Mouse (Mus musculus) heart, postnatal 4 days (tissue): ENCODE results near the gene Recql5. TPM values are rescaled to one million over a fixed set of nuclear protein-coding genes. Genes with fewer than 3 reads are reported as not detected.
A peak's percentile ranks its signal among the peaks of the same experiment; 100 is the strongest.

Source experiments
- DNase-seq: peaks from one replicate; pipeline ENCODE4 v3.0.0; 2021
- total RNA-seq, 2 experiments: library from RNA; stranded (reverse); gene quantifications; 2 replicates each; pipeline ENCODE4 v1.2.3; 2021

Gene Recql5
- total RNA-seq: 1 to 10 TPM; 8.0 to 10.0 TPM

DNA sequence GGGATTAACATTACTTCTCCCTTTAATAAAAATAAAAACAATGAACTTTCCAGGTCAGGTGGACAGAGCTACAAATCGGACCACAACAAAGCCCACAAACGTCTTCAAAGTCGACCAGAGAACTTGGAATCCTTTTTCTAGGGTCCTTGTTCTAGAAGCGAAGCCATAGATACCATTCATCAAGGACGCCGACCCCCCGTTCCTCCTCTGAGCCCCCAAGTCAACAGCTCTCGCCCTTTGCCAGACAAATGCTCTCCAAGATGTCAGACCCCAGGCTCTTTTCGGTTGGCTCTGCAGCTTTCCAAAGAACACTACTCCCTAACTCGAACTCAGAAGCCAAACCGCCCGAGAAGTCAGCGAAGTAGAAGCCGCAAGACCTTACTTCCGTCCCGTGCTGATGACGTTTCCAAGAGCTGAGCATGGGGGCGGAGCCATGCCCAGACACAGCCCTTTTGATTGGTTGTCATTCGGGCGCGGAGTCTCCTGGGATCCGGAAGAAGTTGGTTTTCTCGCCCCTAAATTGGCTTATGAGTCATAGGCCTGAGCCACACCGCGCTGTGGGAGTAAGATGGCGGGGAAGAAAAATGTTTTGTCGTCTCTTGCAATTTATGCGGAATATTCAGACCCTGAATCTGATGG, at the start of gene Recql5, which contains the start of gene Sap30bp:
Recql5 (minus strand) TSS at position 370 of the 639 bp plus-strand sequence.
Sap30bp (plus strand) TSS at position 175 of the 639 bp plus-strand sequence.
- peak; percentile 98 for DNase-seq

GRCm38 (mm10) chr11:115982472-115982871, 49.2 kb upstream of the Recql5 start:
- no peak for DNase-seq

DNA sequence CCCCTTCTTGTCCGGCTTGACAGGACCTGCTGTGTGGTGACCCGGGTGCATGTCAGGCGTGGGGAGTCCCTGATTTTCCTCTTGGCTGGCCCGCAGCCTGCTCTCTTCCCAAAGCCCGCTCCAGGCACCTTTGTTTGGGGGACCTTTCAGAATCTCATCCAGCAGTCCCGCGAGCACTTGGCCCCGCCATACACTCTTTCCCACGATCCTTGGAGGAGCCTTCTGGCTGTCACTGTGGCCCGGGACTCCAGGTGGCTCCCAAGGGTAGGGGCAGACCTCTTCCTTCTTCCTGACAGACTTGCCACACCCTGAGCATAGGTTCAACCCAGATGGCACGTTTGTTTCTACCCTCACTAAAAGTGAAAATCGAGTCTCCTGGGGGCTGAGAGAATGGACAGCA, 42.3 kb upstream of the Recql5 start:
- DNase-seq: no peak

GRCm38 (mm10) chr11:115975083-115975420, 41.8 kb upstream of the Recql5 start:
- DNase-seq: no peak

GRCm38 (mm10) chr11:115974309-115975082, 41.2 kb upstream of the Recql5 start, which contains the start of gene Itgb4:
TSS of gene Itgb4 (plus strand) at chr11:115974709.
- DNase-seq: peak; percentile 35

DNA sequence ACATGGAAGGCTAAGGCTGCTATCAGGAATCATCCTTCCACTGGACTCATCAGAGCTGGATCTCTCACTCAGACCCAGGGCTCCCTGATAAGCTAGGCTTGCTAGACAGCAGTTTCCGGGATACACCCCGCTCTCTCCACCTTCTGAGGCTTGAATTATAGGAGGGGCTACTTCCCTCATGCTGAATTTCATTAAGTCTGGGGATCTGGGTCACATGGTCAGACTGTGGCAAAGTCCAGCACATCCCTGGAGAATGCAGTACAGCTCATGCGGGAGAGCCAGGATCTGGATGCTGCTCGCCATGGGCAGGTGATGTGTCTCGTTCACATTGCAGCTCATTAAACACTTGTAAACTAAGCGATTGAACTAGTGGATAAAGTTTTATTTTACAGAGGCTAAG, 37.7 kb upstream of the Recql5 start:
- DNase-seq: no peak

- no peak for DNase-seq
These were observed 36.9 kb upstream of the Recql5 start for GRCm38 (mm10) chr11:115970006-115970673.

- no peak for DNase-seq
These were observed 35.6 kb upstream of the Recql5 start for GRCm38 (mm10) chr11:115968731-115969405.

GRCm38 (mm10) chr11:115964977-115965604, 31.8 kb upstream of the Recql5 start:
- peak; percentile 66 for DNase-seq

DNA sequence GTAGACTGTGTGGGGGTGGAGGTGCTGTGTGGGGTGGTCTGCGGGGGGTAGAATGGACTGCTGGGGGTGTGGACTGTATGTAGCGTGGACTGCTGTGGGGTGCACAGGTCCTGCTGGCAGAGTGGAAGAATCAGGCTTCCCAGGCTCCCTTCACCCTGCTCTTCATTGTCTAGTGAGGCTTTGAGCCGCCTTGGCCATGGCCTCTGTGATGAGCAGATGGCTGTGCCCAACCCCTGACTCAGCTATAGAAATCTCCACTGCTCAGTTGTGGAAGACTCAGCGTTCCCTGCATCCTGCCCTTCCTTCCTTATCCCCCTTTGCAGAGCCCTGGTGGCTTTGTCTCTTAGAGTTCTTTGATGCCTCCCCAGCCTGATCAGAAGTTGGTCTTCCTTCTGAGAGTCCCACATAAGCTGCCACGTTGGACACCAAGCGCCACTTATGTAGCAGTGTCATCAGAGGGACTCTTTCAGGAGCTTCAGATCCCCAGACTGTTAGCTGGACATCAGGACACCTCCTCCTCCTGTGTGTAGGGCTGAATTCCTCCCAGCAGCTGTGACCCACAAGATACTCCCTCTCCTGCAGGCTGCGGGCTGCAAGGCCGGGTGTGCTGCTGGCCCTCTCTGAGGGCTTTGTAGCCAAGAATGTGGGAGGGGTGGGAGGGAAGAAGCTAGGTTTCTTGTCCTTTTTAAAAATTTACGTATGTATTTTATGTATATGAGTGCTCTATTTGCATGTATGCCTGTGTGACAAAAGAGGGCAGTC, 29.6 kb upstream of the Recql5 start:
- DNase-seq: no peak

- DNase-seq: no peak
These were observed 25.7 kb upstream of the Recql5 start for GRCm38 (mm10) chr11:115959018-115959417.

- DNase-seq: no peak
These were observed 24.7 kb upstream of the Recql5 start for GRCm38 (mm10) chr11:115957971-115958370.

DNA sequence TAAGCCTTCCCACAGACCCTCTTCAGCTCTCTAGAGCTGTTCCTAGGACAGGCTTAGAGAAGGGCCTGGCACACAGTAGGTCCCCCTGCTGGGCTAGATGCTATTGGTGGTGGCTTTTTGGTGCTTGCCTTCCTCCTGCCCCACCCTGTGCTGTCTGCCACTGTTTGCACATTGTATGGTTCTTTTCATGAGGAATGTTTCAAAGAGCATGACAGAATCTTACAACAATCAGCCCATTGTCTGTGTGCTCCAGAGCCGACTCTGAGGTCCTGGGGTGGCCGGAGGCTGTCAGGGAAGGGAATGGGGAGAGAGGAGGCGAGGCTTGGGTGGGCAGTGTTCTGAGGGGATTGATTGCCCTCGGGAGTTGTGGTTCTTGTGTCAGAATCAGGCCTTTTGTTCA, 23.2 kb upstream of the Recql5 start:
- no peak for DNase-seq

GRCm38 (mm10) chr11:115955195-115955858, 22.1 kb upstream of the Recql5 start:
- no peak for DNase-seq

DNA sequence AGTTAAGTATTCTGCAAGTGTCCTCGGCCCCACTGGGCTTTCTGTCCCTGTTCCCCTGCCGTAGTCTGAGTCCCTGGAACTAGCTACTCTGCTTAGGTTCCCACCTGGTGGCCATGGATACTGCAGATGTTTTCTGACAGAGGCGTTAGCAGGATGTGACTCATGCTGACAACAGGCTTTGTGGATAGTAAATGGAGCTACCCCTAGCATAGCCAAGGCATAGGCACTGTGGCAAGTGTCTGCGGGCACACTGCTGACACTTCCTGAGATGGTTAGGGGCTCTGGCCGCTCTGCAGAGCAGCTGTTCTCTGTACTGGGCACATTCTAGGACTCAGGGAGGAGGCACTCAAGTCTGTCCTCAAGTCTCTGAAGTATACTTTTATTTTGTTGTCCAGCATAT, 21.4 kb upstream of the Recql5 start:
- no peak for DNase-seq

DNA sequence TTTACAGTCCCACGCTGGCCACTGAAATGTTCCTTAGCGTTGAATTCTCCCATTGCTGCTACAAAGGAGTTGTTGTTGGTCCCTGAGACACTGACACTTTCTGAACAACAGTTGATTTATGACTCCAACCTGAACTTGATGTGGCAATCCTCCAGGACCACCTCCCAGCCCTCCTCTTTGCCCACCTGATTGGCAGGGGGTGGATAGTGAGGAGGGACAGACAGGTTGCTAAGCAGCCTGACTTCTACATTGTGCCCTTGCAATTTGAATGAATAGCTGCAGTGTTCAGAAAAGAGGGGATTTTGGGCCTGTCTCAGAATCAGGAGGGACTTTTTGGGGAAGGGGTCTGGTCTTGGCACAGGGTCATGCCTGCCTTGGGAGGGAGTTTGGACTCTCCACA, 17.4 kb upstream of the Recql5 start:
- no peak for DNase-seq

GRCm38 (mm10) chr11:115948316-115948715, 15.0 kb upstream of the Recql5 start:
- DNase-seq: no peak

DNA sequence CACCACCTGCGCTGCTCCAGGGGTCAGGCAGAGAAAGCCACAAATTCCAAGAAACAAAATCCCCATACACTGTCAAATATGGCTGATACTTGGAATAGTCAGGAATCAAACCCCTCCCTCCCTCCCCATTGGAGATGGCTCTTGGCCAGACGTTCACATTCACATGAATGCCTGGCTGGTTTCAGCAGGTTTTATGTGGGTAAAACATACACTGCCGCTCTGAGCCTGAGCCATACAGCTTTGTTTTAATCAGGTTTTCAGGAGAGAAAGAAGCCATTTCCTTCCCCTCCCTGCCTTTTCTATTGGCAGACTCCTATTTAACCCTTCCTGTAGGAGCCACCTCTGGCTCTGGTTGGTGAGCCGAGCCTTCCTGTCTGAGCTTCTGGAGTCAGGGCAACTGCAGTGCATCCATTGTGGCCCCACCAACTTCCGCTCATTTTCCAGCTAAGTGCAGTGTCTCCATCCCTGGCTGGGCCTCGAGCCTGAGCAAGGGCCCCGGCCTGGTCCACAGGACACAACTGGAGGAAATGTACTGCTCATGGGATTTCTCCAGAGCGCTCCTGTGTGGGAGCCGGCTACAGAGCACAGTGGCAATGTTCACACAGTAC, 13.0 kb upstream of the Recql5 start:
- DNase-seq: peak; percentile 43

GRCm38 (mm10) chr11:115945247-115945646, 12.0 kb upstream of the Recql5 start:
- DNase-seq: no peak

DNA sequence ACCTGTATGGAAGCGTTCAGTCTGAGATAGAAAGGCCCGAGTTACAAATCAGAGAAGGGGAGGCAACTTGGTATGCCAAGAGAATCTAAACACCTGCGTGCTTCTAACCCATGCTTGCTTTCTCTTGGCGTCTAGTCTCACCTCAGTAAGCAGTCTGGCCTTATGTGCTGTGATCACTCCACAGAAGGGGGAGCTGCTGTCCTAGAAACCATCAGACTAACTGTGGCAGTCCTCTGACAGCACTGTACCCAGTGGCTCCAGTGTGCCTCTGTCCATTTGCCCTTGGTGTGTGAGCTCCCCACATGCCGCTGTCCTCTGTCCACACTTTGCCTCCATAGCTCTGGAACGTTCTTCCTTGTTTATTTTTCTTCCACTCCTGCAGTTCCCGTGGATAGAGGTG, 8.7 kb upstream of the Recql5 start:
- no peak for DNase-seq
